Mouse (Mus musculus) embryonic facial prominence, embryonic 13.5 days (tissue): ENCODE measurements around the gene Cnpy1. TPM values are rescaled to one million over a fixed set of nuclear protein-coding genes. Genes with fewer than 3 reads are reported as not detected.

Experiments used
- ATAC-seq: fragments of 200-750 bp; cut with Nextera tagmentation; 2 replicates; pipeline ENCODE4 v1.8.0; 2017; ENCODE audit warnings: low read depth; ENCODE audit not compliant: insufficient number of reproducible peaks, insufficient read depth, low FRiP score, low TSS enrichment
- H3K27ac ChIP-seq: fragments of 300-500 bp; sonication (generic); 2 replicates; pipeline ENCODE4 v1.5.1; 2015; ENCODE audit warnings: moderate library complexity, mild to moderate bottlenecking, inconsistent platforms
- H3K27me3 ChIP-seq: fragments of 300-500 bp; sonication (generic); 2 replicates; pipeline ENCODE4 v1.6.1; 2015; ENCODE audit warnings: mild to moderate bottlenecking, inconsistent platforms
- H3K36me3 ChIP-seq: fragments of 300-500 bp; sonication (generic); 2 replicates; pipeline ENCODE4 v1.6.1; 2015; ENCODE audit warnings: mild to moderate bottlenecking, inconsistent platforms
- H3K4me1 ChIP-seq: fragments of 300-500 bp; sonication (generic); 2 replicates; pipeline ENCODE4 v1.6.1; 2015; ENCODE audit warnings: inconsistent platforms
- H3K4me2 ChIP-seq: fragments of 300-500 bp; sonication (generic); 2 replicates; pipeline ENCODE4 v1.6.1; 2015; ENCODE audit warnings: moderate library complexity, mild to moderate bottlenecking, inconsistent platforms
- H3K4me3 ChIP-seq: fragments of 300-500 bp; sonication (generic); 2 replicates; pipeline ENCODE4 v1.5.1; 2015; ENCODE audit warnings: mild to moderate bottlenecking, inconsistent platforms
- H3K9ac ChIP-seq: fragments of 300-500 bp; sonication (generic); 2 replicates; pipeline ENCODE4 v1.6.1; 2015; ENCODE audit warnings: mild to moderate bottlenecking, inconsistent platforms
- H3K9me3 ChIP-seq: fragments of 300-500 bp; sonication (generic); 2 replicates; pipeline ENCODE4 v1.6.1; 2016; ENCODE audit warnings: inconsistent platforms
- WGBS: fragments of 180-500 bp; shearing (Covaris S2); methylation state at CpG from one replicate; pipeline ENCODE4 v1.1.7; 2015; ENCODE audit warnings: mixed read lengths; 5-methylcytosine and 5-hydroxymethylcytosine counted together
- polyA plus RNA-seq: library from polyadenylated mRNA; unstranded; fragments of >200 nt; fragmentation: Nextera tagmentation; extraction: Ambion mirVana; gene quantifications from 2 replicates; pipeline ENCODE4 v1.2.1, GENCODE M21; 2015

The Cnpy1 gene
- polyA plus RNA-seq, 1 experiment from 2014 or later, result 0.48 TPM

- Histone ChIP-seq H3K4me3 (no peak overlapping the region), H3K4me1 (peaks cover 9% of the 10 kb centered on the region; the same call in 1 of the 2 replicates), H3K9me3 (no peaks in the 10 kb centered on the region), H3K4me2 (no peak overlapping the region), H3K27me3 (peaks cover 98% of the 10 kb centered on the region), H3K9ac (no peak overlapping the region), H3K27ac (no peak overlapping the region), H3K36me3 (no peaks in the 10 kb centered on the region)
- no peak for ATAC-seq
- WGBS, result 2% methylated on average over 15 of the region's 15 CpGs
These were observed 86.5 kb downstream of the Cnpy1 start for GRCm38 (mm10) chr5:28159072-28159458.

GRCm38 (mm10) chr5:28158308-28159071 lies 87.1 kb downstream of the Cnpy1 start:
- peak overlapping the region; percentile 38 for H3K4me2 ChIP-seq
- no peak overlapping the region for H3K9ac ChIP-seq
- H3K36me3 ChIP-seq, result no peaks in the 10 kb centered on the region
- H3K4me1 ChIP-seq, result peaks cover 9% of the 10 kb centered on the region; the same call in 1 of the 2 replicates
- H3K9me3 ChIP-seq, result no peaks in the 10 kb centered on the region
- no peak for ATAC-seq
- peaks cover 98% of the 10 kb centered on the region for H3K27me3 ChIP-seq
- H3K4me3 ChIP-seq, result peak overlapping the region; percentile 18
- WGBS, result under 1% methylated on average over 31 of the region's 31 CpGs
- H3K27ac ChIP-seq, result no peak overlapping the region

GRCm38 (mm10) chr5:28157781-28158180 lies 87.8 kb downstream of the Cnpy1 start:
- peak overlapping the region; percentile 38 for H3K4me2 ChIP-seq
- H3K27me3 ChIP-seq, result peaks cover 98% of the 10 kb centered on the region
- ATAC-seq, result no peak
- no peaks in the 10 kb centered on the region for H3K36me3 ChIP-seq
- peaks cover 9% of the 10 kb centered on the region; the same call in 1 of the 2 replicates for H3K4me1 ChIP-seq
- no peaks in the 10 kb centered on the region for H3K9me3 ChIP-seq
- H3K4me3 ChIP-seq, result 0 out of 2 replicates have a peak overlapping the region, but pooled peaks have one; percentile 18
- no peak overlapping the region for H3K27ac ChIP-seq
- WGBS, result under 1% methylated on average over 17 of the region's 17 CpGs
- no peak overlapping the region for H3K9ac ChIP-seq

GRCm38 (mm10) chr5:28157044-28157730 lies 88.4 kb downstream of the Cnpy1 start:
- Histone ChIP-seq H3K4me2 (no peak overlapping the region), H3K4me1 (peaks cover 9% of the 10 kb centered on the region; the same call in 1 of the 2 replicates), H3K4me3 (no peak overlapping the region), H3K9me3 (no peaks in the 10 kb centered on the region), H3K27me3 (peaks cover 98% of the 10 kb centered on the region), H3K9ac (no peak overlapping the region), H3K27ac (no peak overlapping the region), H3K36me3 (no peaks in the 10 kb centered on the region)
- 5% methylated on average over 9 of the region's 9 CpGs for WGBS
- ATAC-seq, result no peak

Other genes with a start within 250 kb of the Cnpy1 start
- gene Insig1, start 174.4 kb downstream of the Cnpy1 start, polyA plus RNA-seq, result 45.2 and 45.9 TPM in 2 replicates
- not detected in 2 replicates for gene En2, start 80.1 kb downstream of the Cnpy1 start, polyA plus RNA-seq
- 14.1 and 15.2 TPM in 2 replicates for gene Rbm33, start 71.3 kb upstream of the Cnpy1 start, polyA plus RNA-seq
- gene Shh, start 221.4 kb upstream of the Cnpy1 start, polyA plus RNA-seq, result 1.0 TPM in 2 replicates